Mouse (Mus musculus) activated CD4-positive, CD25-positive, alpha-beta regulatory T cell (primary cell): ENCODE measurements around the gene Cnot3. TPM values are rescaled to one million over a fixed set of nuclear protein-coding genes. Genes with fewer than 3 reads are reported as not detected.

ENCODE experiments used
- polyA plus RNA-seq, 2 experiments: library from polyadenylated mRNA; unstranded; fragments of 100-300 nt; shearing (Covaris generic); gene quantifications; one replicate each; pipeline ENCODE4 v1.2.1; 2017

Cnot3 gene
- polyA plus RNA-seq: 10 to 100 TPM; 71.9 to 96.3 TPM

GRCm38 (mm10) chr7:3644672-3645487, at the start of gene Cnot3:
TSS of gene Cnot3 (plus strand) at chr7:3645268.

DNA sequence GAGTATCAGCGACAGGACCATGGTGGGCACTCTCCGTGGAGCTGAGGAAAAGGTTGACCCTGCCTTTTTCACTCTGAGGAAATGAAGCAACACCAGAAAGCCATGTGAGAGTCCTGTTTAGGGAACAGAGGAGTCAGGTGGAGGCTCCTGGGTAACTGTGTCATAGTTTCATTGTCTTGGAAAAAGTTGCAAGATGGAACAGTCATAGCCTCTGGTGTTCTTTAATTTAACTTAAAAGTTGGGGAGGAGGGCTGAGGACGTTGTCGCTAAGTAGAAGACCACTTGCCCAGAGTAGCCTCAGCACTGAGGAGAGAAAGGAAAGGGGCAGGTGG, 29.0 kb upstream of the Cnot3 start, which contains the start of gene Oscar:
TSS of gene Oscar (minus strand) at position 101 of the 332 bp plus-strand sequence.

GRCm38 (mm10) chr7:3617242-3617995, 27.6 kb upstream of the Cnot3 start, which contains the start of gene Ndufa3:
TSS of gene Ndufa3 (plus strand) at chr7:3617373.

DNA sequence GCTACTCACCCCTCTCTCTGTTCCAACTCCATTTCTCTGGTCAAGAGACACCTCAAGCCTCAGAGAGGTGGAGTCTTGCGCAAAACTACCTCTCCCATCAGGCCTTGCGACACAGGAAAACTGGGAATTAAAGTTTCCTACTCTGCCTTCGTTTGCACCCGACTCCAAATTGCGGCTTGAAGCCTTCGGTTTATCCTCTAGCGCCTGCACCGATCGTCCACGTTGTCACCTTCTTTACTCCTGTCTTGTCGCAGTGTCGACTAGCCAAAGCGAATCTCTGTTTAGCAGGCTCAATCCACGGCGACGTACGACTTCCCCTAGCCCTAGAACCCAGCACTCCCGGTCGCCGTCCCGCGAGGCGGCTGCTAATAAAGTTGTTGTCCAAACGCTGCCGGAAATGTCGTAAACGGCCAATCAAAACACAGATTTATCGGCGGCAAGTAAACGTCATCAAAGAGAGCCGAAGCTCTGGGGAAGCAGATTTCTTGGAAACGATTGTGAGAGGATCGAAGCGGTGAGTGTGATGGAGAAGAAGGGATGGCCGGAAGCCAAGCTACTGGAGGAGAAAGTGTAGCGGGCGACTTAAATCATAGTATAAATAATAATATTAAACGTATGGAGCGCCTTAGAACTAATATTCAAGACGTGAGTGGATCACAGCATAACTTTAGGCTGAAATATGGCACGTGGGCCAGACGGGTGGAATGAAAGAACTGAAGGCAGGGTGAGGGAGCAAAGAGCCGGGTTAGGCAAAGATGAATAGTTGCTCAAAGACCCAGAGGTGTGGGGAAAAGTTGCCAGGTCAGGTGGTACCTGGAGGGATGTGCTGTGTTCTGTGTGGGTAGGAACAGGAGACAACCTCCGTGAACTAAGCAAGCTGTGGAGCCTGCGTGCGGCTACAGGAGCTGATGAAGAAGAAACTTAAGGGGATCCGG, 15.3 kb upstream of the Cnot3 start, which contains the start of the genes Tfpt and Prpf31:
TSS of gene Tfpt (minus strand) at position 387 of the 935 bp plus-strand sequence.
TSS of gene Prpf31 (plus strand) at position 443 of the 935 bp plus-strand sequence.

GRCm38 (mm10) chr7:3665215-3666114, 20.4 kb downstream of the Cnot3 start, which contains the start of gene Leng1:
TSS of gene Leng1 (minus strand) at chr7:3665840.

GRCm38 (mm10) chr7:3677342-3677741, 32.3 kb downstream of the Cnot3 start, which contains the start of gene Tmc4:
TSS of gene Tmc4 (minus strand) at chr7:3677553.

DNA sequence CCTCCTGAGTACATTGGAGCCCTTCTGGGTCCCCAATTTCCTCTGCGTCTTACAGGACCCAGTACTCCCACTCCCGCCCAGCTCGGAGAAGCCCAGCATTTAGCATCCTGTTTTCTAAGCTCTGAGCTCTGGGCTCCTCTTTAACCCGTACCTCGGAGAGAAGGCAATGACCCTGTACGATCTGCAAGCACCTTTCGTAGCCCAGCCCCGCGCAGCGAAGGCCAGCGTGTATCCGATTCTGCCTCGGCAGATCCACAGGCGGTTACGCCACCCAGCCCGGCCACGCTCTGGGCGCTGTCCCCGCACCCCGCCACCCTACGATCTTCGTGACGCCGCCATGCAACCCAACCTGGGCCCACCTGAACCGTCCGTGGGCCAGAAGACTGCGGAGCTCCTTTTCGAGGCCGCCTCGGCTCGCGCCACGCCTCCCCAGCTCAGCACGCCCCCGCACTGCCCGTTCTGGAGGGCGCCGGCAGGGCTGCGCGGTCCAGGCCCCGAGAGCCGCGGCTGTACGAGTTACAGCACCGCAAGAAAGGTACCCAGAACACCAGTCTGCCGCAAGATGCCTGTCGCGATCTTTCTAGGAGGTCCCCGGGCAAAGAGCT, 47.4 kb downstream of the Cnot3 start, which contains the start of gene Tsen34:
TSS of gene Tsen34 (plus strand) at position 482 of the 605 bp plus-strand sequence.

DNA sequence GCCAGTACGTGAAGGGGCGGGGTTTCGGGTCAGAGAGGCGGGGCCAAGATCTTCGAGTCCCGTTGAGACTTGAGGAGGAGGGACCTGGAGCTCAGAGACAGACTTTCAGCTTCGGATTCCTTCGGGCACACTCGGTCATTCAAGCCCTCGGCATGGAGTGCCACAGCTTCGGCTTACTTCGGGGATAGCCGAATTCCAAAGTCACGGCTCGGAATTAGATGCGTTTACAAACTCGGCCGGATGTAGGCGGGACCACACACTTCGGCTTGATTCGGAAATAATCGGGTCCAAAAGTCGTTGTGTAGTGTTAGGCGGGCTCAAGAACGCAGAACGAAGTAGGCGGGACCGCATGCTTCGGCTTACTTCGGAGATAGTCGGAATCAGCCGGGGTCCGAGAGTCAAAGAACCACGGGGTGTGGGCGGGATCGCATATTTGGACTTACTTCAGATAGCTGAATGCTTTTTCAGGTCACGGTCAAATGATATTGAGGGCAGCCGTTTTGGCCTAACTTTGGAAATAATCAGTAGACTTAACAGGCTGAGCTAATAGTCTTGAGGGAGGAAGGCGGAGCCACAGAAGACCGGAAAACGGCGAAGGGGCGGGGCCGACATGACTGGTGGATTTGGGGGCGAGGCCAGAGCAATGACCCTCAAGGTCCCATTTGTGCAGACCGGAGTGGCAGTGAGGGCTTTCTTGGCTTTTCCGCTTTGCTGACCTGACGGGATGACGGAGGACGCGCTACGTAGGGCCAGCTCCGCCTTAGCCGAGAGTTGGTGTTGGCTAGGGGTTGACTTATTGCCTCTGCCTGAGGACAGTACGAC, 48.1 kb downstream of the Cnot3 start, which contains the start of gene Mboat7:
TSS of gene Mboat7 (minus strand) at position 537 of the 822 bp plus-strand sequence.

DNA sequence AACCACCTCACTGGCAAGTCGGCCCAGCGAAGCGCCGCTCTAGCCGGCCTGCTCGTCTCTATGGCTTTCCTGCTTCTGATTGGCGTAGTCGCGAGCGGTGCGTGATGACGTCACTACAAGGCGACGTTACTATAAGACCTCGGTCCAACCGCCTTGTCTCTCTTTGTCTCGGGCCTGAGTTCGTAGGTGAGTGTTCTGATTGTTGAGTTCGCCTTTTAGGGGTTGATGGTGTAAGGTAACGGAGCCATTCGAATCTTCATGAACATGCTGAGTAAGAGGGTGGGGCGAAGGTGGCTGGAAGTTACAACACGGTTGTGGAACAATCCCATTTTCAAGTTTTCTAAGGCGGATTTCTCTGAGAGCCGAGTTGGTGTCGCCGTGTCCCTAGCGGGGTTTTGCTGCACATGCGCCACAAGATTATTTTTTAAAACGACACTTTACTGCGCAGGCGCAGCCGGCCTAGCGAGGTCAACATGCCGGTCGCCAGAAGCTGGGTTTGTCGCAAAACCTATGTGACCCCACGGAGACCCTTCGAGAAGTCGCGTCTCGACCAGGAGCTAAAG, 58.9 kb downstream of the Cnot3 start, which contains the start of gene Rps9:
TSS of gene Rps9 (plus strand) at position 115 of the 563 bp plus-strand sequence.

Other genes starting within 250 kb of the Cnot3 start
- gene Cacng6, start 221.1 kb upstream of the Cnot3 start, polyA plus RNA-seq: not detected
- gene Tarm1, start 142.6 kb upstream of the Cnot3 start, polyA plus RNA-seq: 1 to 10 TPM in 1 of 2 experiments, not detected in 1; 1.7 TPM
- gene Oscar, start 29.1 kb upstream of the Cnot3 start, polyA plus RNA-seq: under 1 TPM in 1 of 2 experiments, not detected in 1; 0.34 TPM
- gene Ndufa3, start 27.9 kb upstream of the Cnot3 start, polyA plus RNA-seq: 100 to 1,000 TPM; 490 to 495 TPM
- 10 to 100 TPM; 52.0 to 55.0 TPM for gene Tfpt, start 15.3 kb upstream of the Cnot3 start, polyA plus RNA-seq
- gene Prpf31, start 15.3 kb upstream of the Cnot3 start, polyA plus RNA-seq: 10 to 100 TPM; 79.1 to 99.3 TPM
- gene Leng1, start 20.6 kb downstream of the Cnot3 start, polyA plus RNA-seq: 10 to 100 TPM; 20.6 to 23.3 TPM
- 1 to 10 TPM; 5.2 to 6.7 TPM for gene Tmc4, start 32.3 kb downstream of the Cnot3 start, polyA plus RNA-seq
- 10 to 100 TPM; 26.9 to 40.8 TPM for gene Tsen34, start 47.6 kb downstream of the Cnot3 start, polyA plus RNA-seq
- gene Mboat7, start 48.3 kb downstream of the Cnot3 start, polyA plus RNA-seq: 10 to 100 TPM; 70.7 to 71.5 TPM
- 1,000 to 10,000 TPM; 1,535 to 2,624 TPM for gene Rps9, start 58.7 kb downstream of the Cnot3 start, polyA plus RNA-seq
- 1 to 10 TPM; 2.1 to 3.6 TPM for gene Pirb, start 75.1 kb downstream of the Cnot3 start, polyA plus RNA-seq
- gene Gm15448, start 180.4 kb downstream of the Cnot3 start, polyA plus RNA-seq: under 1 TPM in 1 of 2 experiments, not detected in 1; 0.76 TPM
- gene Pira2, start 199.8 kb downstream of the Cnot3 start, polyA plus RNA-seq: under 1 TPM; 0.63 to 1.00 TPM